Mouse (Mus musculus): ENCODE measurements around the gene Igfbp1. TPM values are rescaled to one million over a fixed set of nuclear protein-coding genes. Genes with fewer than 3 reads are reported as not detected.

The Igfbp1 gene
- 10 to 100 TPM in 1 of 2 experiments, 1 to 10 TPM in 1; 3.7 to 77.7 TPM for total RNA-seq (2021)
- long read RNA-seq, experiment 1, transcript Igfbp1-201 (4 exons, 1,525 nt) = major isoform, 16 of 20 reads
- long read RNA-seq, experiment 1, partial matches to known transcripts = 4 of 20 reads
- long read RNA-seq, experiment 1, other reads (novel, unspliced or antisense) = 0 of 20 reads
- long read RNA-seq, experiment 2, partial matches to known transcripts = 0 of 1 reads
- long read RNA-seq, experiment 2, other reads (novel, unspliced or antisense) = 0 of 1 reads

- DNase-seq (ENCODE audit: low spot score in 2 of 2) = no peak
These were observed at the start of gene Igfbp1 for GRCm38 (mm10) chr11:7197491-7197941. Igfbp1 (plus strand) TSS chr11:7197782.

- DNase-seq (ENCODE audit: low spot score in 2 of 2) = no peak
These were observed 49.6 kb upstream of the Igfbp1 start for GRCm38 (mm10) chr11:7147945-7148344.

GRCm38 (mm10) chr11:7149471-7149870, 48.1 kb upstream of the Igfbp1 start:
- no peak for DNase-seq (ENCODE audit: low spot score in 2 of 2)

GRCm38 (mm10) chr11:7150511-7150910, 47.1 kb upstream of the Igfbp1 start:
- no peak for DNase-seq (ENCODE audit: low spot score in 2 of 2)

DNA sequence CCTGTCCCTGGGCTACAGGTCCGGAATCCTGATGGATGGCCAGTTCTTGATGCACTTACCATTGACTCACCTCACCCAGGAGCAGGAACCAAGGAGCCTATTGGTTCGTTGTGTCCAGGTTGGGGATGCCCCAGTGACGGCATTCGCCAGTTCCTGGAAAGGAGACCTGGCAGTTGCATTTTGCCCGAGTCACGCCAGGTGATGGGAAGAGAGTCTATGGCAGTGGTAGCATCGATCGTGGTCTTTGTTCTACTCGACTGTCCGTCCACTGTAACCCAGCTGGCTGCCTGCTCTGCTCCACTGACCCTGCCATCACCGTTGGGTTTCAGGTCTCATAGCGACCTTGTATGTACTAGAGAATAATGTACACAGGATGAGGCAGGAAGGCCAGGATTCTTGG, 45.2 kb upstream of the Igfbp1 start:
- no peak for DNase-seq (ENCODE audit: low spot score in 2 of 2)

GRCm38 (mm10) chr11:7153081-7153480, 44.5 kb upstream of the Igfbp1 start:
- no peak for DNase-seq (ENCODE audit: low spot score in 2 of 2)

DNA sequence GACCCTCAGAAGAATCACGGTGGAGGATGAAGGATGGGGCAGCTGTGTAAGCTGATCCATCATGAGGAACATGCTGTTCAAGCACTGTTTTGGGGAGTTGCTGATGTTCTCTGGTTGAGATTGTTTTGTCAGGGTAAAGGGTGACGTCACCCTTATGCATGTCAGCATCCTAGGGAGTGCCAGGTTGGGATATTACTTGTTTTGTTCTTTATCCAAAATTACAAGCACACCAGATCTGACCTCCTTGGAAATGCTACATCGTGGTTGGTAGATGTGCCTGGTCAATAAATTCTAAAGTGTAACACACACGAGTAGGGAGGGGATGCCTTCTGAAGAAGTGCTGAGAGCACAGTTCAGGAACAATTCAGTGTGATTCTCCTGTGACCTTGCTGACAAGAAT, 41.2 kb upstream of the Igfbp1 start:
- no peak for DNase-seq (ENCODE audit: low spot score in 2 of 2)

DNA sequence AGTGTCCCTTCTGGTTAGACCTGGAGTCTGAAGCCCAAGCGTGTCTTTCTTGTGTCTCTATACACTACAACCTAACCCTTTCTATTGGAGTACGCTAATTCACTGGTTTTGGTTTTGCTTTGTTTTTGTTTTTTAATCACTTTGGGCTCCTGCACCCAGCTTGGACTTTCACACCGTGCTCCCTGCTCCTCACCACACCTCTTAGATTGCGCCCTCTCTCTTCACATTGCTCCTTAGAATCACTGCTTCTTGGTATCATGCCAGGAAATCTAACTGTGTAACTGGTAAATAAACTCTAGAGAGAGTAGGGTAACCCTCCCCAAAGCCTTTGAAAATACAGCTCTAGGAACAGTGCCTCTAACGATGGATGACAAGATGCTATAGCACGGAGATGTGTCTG, 39.4 kb upstream of the Igfbp1 start:
- no peak for DNase-seq (ENCODE audit: low spot score in 2 of 2)

DNA sequence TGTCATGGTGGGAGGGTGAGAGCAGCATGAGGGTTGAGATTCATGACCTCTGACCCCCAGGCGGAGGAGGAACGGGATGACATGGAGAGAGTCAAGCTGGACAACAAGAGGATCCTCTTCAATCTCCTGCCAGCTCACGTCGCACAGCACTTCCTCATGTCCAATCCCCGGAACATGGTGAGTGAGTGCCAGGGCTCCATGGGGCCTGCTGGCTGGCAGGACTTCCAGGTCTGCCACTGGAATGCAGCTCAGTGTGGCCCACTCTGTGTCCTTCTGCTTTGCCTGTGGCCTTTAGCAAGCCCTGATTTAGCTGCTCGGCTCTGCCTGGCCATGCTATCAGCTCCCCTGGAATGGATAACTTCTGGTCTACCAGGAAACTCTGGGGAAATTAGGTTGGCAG, 37.4 kb upstream of the Igfbp1 start:
- no peak for DNase-seq (ENCODE audit: low spot score in 2 of 2)

GRCm38 (mm10) chr11:7160637-7161101, 36.9 kb upstream of the Igfbp1 start:
- no peak for DNase-seq (ENCODE audit: low spot score in 2 of 2)

GRCm38 (mm10) chr11:7161502-7162174, 35.9 kb upstream of the Igfbp1 start:
- DNase-seq (ENCODE audit: low spot score in 2 of 2) = no peak

- no peak for DNase-seq (ENCODE audit: low spot score in 2 of 2)
These were observed 33.2 kb upstream of the Igfbp1 start for GRCm38 (mm10) chr11:7164416-7164815.

DNA sequence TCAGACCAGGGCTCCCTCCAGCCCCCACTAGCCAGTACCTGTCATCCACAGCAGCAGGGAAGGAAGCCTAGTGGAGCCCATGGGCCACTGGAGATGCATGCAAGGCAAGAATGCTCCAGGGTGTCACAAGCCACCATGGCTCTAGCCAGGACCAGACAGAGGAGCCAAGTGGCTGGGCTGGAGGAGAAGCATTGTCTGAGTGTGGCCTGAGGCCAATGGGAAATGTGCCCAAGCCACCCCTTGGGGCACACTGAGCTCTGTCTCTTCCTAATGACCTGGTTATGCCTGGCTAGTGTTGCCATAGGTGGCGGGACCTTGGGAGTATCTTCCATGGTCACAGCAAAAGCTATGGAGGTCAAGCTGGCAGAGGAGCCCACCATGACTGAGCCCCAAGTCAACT, 27.9 kb upstream of the Igfbp1 start:
- no peak for DNase-seq (ENCODE audit: low spot score in 2 of 2)

DNA sequence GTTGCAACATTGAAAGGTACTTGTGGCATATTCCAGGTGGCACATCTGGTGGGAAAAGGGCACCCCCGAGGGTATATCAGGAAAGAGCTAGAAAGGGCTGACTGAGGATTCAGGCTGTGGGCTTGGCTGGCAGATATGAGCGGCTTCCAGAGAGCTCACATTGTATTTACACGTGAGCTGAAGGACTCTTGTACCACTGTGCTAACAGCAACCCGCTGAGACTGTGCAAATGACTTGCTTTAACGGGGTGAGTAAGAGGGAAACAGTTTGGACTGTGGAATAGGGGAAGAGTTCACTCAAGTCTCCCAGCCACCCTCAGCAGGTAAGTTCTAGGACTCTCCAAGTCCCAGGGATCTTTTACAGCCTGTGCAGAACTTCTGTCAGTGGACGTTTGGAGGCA, 23.9 kb upstream of the Igfbp1 start:
- no peak for DNase-seq (ENCODE audit: low spot score in 2 of 2)

DNA sequence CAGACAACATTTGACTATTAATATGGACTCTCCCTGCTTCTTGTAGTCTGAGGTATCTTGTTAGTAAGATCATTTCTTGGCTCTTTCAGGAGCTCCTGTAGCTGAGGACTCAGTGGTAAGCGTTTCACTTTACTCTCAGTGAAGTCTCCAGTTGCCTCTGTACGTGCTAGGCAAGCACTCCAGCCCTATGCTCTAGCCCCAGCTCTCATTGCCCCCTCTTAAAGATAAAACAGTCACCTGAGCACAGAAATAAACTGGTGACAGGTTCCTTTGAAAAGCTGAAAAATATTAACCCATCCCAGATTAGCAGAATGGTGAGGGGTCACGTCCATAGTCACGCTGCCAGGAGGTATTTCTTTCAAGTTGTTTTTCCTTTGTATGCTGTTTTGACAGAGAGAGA, 18.9 kb upstream of the Igfbp1 start:
- no peak for DNase-seq (ENCODE audit: low spot score in 2 of 2)

DNA sequence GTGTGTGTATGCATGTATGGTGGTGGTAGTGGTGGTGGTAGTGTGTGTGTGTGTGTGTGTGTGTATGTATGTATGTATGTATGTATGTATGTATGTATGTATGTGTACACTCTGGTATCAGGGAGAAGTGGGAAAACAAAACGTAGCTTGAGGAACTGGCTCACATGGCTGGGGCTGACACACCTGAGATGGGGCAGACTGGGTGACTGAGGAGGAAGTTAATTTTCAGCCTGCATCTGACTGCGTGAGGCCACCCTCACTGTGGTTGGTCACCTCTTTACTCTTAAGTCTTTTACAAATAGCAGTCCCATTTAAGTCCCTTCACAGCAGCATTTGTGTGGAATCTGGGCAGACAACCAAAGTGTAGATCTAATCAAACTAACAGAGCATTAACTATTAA, 18.3 kb upstream of the Igfbp1 start:
- DNase-seq (ENCODE audit: low spot score in 2 of 2) = no peak

GRCm38 (mm10) chr11:7182409-7183042, 15.1 kb upstream of the Igfbp1 start:
- no peak for DNase-seq (ENCODE audit: low spot score in 2 of 2)

DNA sequence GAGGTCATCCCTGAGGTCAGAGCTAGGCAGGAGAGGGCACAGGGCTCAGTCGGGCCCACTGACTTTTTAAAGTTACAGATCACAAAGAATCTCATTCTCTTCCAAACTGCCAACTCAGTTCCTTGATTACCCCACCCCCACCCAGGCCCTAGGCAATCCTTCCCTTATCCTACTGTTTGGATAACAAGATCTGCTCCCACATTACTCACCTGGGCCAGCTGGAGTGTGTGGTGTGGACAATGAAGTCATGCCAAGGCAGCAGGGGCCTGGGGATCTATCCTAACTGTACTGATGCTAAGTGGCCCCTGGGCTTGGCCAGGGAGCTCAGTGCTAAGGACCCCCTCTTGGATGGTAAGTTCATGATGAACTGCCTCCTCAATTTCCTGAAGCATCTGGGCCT, 13.2 kb upstream of the Igfbp1 start:
- no peak for DNase-seq (ENCODE audit: low spot score in 2 of 2)

DNA sequence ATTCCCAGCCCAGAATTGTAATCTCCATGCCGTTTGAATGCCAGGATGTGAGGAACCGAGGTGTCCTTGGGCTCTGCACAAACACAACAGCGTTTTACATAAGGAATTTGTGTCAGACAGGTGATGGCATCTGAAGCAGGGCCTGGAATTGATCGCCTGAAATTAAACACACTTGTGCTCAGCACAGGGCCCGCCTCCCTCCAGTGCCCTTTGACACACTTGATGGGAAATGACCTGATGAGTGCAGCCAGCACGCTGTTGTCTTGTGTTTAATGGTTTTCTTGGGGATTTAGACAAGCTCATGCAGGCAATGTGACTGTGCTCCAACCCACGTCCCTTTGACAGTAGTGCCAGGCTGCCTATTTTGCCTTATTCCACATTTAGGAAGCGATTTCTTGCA, 10.1 kb upstream of the Igfbp1 start:
- DNase-seq (ENCODE audit: low spot score in 2 of 2) = no peak

DNA sequence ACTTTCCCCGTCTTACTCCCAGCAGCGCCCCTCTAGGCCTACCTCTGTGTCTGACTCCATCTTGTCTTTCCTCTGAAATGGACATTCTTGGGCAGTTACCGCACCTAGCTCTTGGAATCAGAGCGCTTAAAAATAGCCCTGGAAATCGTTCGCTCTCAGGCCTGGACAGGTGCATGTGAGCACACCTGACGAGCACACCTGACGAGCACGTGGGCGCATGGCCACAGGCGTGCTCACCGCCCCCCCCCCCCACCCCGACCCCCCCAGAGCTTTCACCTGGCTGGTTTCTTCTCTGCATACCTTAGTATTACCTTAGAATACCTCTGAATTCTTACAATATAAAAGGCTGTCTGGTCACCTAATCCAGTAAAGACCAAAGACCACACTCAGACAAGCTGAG, 9.1 kb upstream of the Igfbp1 start, which contains the start of gene Gm11985:
Gene Gm11985, minus strand, starts transcription at position 101 of the 400 bp plus-strand sequence.
- DNase-seq (ENCODE audit: low spot score in 2 of 2) = no peak

DNA sequence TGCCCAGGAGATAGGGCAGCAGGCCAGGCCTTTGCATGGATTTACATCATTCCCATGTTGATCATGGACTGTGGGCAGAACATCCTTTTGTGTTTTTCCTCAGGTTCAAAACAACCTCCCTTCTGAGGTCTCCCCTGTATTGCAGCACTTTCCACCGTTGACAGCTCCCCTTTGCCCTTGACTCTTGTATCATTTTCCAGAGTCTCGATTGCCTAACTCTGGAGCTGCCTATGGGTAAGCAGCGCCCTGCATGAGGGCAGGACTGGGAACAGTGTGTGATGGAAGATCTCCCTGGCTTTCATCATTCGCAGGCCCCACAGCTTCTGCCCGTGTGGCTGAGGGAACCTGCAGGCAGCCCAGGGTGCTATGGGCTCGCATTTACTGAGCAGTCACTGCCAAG, 4.9 kb upstream of the Igfbp1 start:
- DNase-seq (ENCODE audit: low spot score in 2 of 2) = no peak

GRCm38 (mm10) chr11:7193134-7193533, 4.4 kb upstream of the Igfbp1 start:
- DNase-seq (ENCODE audit: low spot score in 2 of 2) = no peak

All from adrenal gland, postnatal 4 days (tissue).